Mouse (Mus musculus) testis, adult 2 months (tissue): Measurements from ENCODE around the gene Plbd2. TPM values are rescaled to one million over a fixed set of nuclear protein-coding genes. Genes with fewer than 3 reads are reported as not detected.

Source experiments
- H3K27ac ChIP-seq: fragments of 200-500 bp; 2 replicates; pipeline ENCODE4 v1.5.1; 2012; ENCODE audit warnings: low read depth, low read length; ENCODE audit not compliant: control insufficient read depth, insufficient read depth
- H3K27me3 ChIP-seq: fragments of 200-500 bp; 2 replicates; pipeline ENCODE4 v1.6.1; 2012; ENCODE audit warnings: mild to moderate bottlenecking, low read length, moderate library complexity; ENCODE audit not compliant: control insufficient read depth, insufficient read depth
- H3K36me3 ChIP-seq: fragments of 200-500 bp; 2 replicates; pipeline ENCODE4 v1.6.1; 2012; ENCODE audit warnings: mild to moderate bottlenecking, low read length; ENCODE audit not compliant: control insufficient read depth, insufficient read depth
- H3K4me1 ChIP-seq: fragments of 200-500 bp; 2 replicates; pipeline ENCODE4 v1.6.1; 2012; ENCODE audit warnings: low read length; ENCODE audit not compliant: control insufficient read depth, insufficient read depth
- H3K4me3 ChIP-seq: fragments of 200-500 bp; 2 replicates; pipeline ENCODE4 v1.5.1; 2012; ENCODE audit warnings: low read depth, mild to moderate bottlenecking, low read length, moderate library complexity, mixed read lengths; ENCODE audit not compliant: control insufficient read depth
- CTCF ChIP-seq: fragments of 200-500 bp; IDR thresholded peaks from 2 replicates; pipeline ENCODE4 v1.5.1; 2012; ENCODE audit warnings: low read depth, mild to moderate bottlenecking, inconsistent platforms, low read length, moderate library complexity; ENCODE audit not compliant: control insufficient read depth, insufficient read depth, insufficient replicate concordance
- POLR2A ChIP-seq: fragments of 200-500 bp; IDR thresholded peaks from 2 replicates; pipeline ENCODE4 v1.6.1; 2012; ENCODE audit warnings: low read depth, mild to moderate bottlenecking, inconsistent platforms, low read length, moderate library complexity; ENCODE audit not compliant: control insufficient read depth
- polyA plus RNA-seq: library from polyadenylated mRNA; depleted of rRNA; stranded (reverse); fragments of >200 nt; gene quantifications from 2 replicates; pipeline ENCODE4 v1.2.3, GENCODE M21; 2012; rRNA removed

Gene Plbd2
- polyA plus RNA-seq, 1 experiment, result 86.2 TPM

DNA sequence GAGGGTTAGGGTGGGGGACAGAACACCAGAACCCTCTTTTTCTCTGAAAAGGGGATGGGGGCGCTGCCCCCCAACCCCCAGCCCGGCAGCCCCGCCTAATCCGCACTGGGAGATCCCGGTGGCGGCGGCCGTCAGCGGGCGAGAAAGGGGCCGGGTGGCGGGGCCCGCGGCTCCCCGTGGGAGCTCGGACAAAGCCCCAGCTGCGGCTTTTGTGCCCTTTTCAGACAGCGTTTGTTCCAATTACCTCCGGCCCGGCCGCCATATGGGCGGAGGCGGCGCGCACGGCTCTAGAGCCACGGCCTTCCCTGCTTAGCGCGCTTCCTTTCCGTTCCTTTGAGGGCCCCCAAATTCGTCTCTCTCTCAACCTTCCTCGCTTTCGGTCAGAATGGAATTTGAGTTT lies 65.4 kb downstream of the Plbd2 start:
- Histone ChIP-seq H3K36me3 (no peaks in the 10 kb centered on the region), H3K27me3 (peaks cover 5% of the 10 kb centered on the region), H3K27ac (no peak overlapping the region), H3K4me3 (no peak overlapping the region), H3K4me1 (peaks cover 20% of the 10 kb centered on the region)
- TF ChIP-seq CTCF (no peak), POLR2A (no peak)

- Histone ChIP-seq H3K27me3 (peaks cover 7% of the 10 kb centered on the region), H3K27ac (no peak overlapping the region), H3K36me3 (no peaks in the 10 kb centered on the region), H3K4me1 (peaks cover 20% of the 10 kb centered on the region), H3K4me3 (no peak overlapping the region)
- TF ChIP-seq POLR2A (no peak), CTCF (no peak)
Measured at GRCm38 (mm10) chr5:120437539-120437938, 65.9 kb downstream of the Plbd2 start.

GRCm38 (mm10) chr5:120436885-120437495 lies 66.4 kb downstream of the Plbd2 start:
- Histone ChIP-seq H3K27ac (no peak overlapping the region), H3K36me3 (no peaks in the 10 kb centered on the region), H3K4me1 (peaks cover 24% of the 10 kb centered on the region), H3K27me3 (peaks cover 11% of the 10 kb centered on the region), H3K4me3 (no peak overlapping the region)
- TF ChIP-seq CTCF (no peak), POLR2A (no peak)

DNA sequence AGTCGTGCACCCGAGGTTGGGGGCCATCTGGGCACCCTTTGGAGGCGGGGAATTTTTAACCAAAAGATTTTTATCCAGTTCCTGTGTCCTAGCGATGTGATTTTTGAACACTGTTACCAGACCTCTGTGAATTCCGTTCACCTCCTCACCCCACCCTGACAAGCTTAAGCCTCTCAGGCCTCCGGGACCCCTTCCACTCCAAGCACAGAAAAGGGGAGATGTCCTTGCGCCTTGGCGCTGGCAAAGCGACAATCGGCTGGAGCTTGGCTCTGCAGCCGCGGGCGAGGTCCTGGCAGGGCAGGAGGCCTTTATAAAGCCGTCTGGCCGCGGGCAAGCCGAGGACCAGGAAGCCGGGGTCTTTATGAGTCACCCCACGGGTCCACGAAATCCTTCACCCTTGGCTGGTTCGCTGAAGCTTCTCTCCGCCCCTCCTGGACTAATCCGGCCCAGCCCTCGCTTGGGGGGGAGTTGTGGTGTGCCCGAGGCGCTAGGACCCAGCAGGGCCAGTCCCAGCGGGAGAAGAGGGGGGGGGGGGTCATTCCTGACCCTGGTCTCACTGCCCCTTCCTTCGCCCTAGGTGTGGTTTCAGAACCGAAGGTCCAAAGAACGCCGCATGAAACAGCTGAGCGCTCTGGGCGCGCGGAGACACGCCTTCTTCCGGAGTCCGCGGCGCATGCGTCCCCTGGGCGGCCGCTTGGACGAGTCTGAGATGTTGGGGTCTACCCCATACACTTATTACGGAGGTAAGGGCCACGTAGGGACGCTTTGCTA lies 67.5 kb downstream of the Plbd2 start:
- Histone ChIP-seq H3K4me1 (peaks cover 34% of the 10 kb centered on the region), H3K27me3 (peaks cover 17% of the 10 kb centered on the region), H3K27ac (no peak overlapping the region), H3K4me3 (peak overlapping the region; percentile 7; the same call in 1 of the 2 replicates), H3K36me3 (no peaks in the 10 kb centered on the region)
- TF ChIP-seq POLR2A, result no peak
- TF ChIP-seq CTCF, result no peak

- Histone ChIP-seq H3K4me3 (peak overlapping the region; percentile 17), H3K27me3 (peaks cover 17% of the 10 kb centered on the region), H3K36me3 (no peaks in the 10 kb centered on the region), H3K27ac (no peak overlapping the region), H3K4me1 (peaks cover 32% of the 10 kb centered on the region)
- TF ChIP-seq POLR2A (no peak), CTCF (no peak)
Measured at GRCm38 (mm10) chr5:120435006-120435681, 68.3 kb downstream of the Plbd2 start.

- Histone ChIP-seq H3K27ac (no peak overlapping the region), H3K4me3 (no peak overlapping the region), H3K4me1 (peaks cover 29% of the 10 kb centered on the region), H3K36me3 (no peaks in the 10 kb centered on the region), H3K27me3 (peaks cover 17% of the 10 kb centered on the region)
- TF ChIP-seq POLR2A (no peak), CTCF (no peak)
Measured at GRCm38 (mm10) chr5:120434231-120434735, 69.1 kb downstream of the Plbd2 start.

Other genes starting within 250 kb of the Plbd2 start
- gene Lhx5, start 71.9 kb downstream of the Plbd2 start, polyA plus RNA-seq, result 0.10 and 0.14 TPM in 2 replicates
- gene Sdsl, start 30.8 kb downstream of the Plbd2 start, polyA plus RNA-seq, result 4.9 and 6.1 TPM in 2 replicates
- 0.75 and 1.1 TPM in 2 replicates for gene Sds, start 27.1 kb downstream of the Plbd2 start, polyA plus RNA-seq
- 3.2 and 3.4 TPM in 2 replicates for gene Slc8b1, start 7.5 kb upstream of the Plbd2 start, polyA plus RNA-seq
- 18.7 and 20.7 TPM in 2 replicates for gene Tpcn1, start 85.0 kb upstream of the Plbd2 start, polyA plus RNA-seq
- gene Iqcd, start 85.4 kb upstream of the Plbd2 start, polyA plus RNA-seq, result 77.3 and 85.9 TPM in 2 replicates
- gene Rita1, start 109.0 kb upstream of the Plbd2 start, polyA plus RNA-seq, result 9.0 and 13.2 TPM in 2 replicates
- 14.9 and 16.6 TPM in 2 replicates for gene Ddx54, start 109.1 kb upstream of the Plbd2 start, polyA plus RNA-seq
- gene Cfap73, start 130.6 kb upstream of the Plbd2 start, polyA plus RNA-seq, result 6.4 and 7.8 TPM in 2 replicates
- gene Rasal1, start 145.2 kb upstream of the Plbd2 start, polyA plus RNA-seq, result 20.0 and 20.9 TPM in 2 replicates
- gene Dtx1, start 208.3 kb upstream of the Plbd2 start, polyA plus RNA-seq, result 38.6 and 46.0 TPM in 2 replicates
- 0.23 and 0.36 TPM in 2 replicates for gene Oas2, start 246.2 kb upstream of the Plbd2 start, polyA plus RNA-seq